Mouse (Mus musculus) stomach, embryonic 15.5 days (tissue): ENCODE data around the gene Afap1l2. TPM values are rescaled to one million over a fixed set of nuclear protein-coding genes. Genes with fewer than 3 reads are reported as not detected.

Experiments used
- ATAC-seq: fragments of 200-750 bp; cut with Nextera tagmentation; 2 replicates; pipeline ENCODE4 v1.8.0; 2017; ENCODE audit warnings: low read depth, moderate number of reproducible peaks, moderate TSS enrichment; ENCODE audit not compliant: insufficient read depth, low FRiP score
- H3K27ac ChIP-seq: fragments of 300-500 bp; sonication (generic); 2 replicates; pipeline ENCODE4 v1.5.1; 2015; ENCODE audit warnings: mild to moderate bottlenecking, inconsistent platforms
- H3K27me3 ChIP-seq: fragments of 300-500 bp; sonication (generic); replicated peaks from 2 replicates; pipeline ENCODE4 v1.6.1; 2015; ENCODE audit warnings: inconsistent platforms
- H3K36me3 ChIP-seq: fragments of 300-500 bp; sonication (generic); 2 replicates; pipeline ENCODE4 v1.6.1; 2015; ENCODE audit warnings: inconsistent platforms
- H3K4me1 ChIP-seq: fragments of 300-500 bp; sonication (generic); 2 replicates; pipeline ENCODE4 v1.6.1; 2015; ENCODE audit warnings: inconsistent platforms
- H3K4me2 ChIP-seq: fragments of 300-500 bp; sonication (generic); 2 replicates; pipeline ENCODE4 v1.6.1; 2015; ENCODE audit warnings: mild to moderate bottlenecking, inconsistent platforms
- H3K4me3 ChIP-seq: fragments of 300-500 bp; sonication (generic); replicated peaks from 2 replicates; pipeline ENCODE4 v1.5.1; 2015; ENCODE audit warnings: inconsistent platforms
- H3K9ac ChIP-seq: fragments of 300-500 bp; sonication (generic); 2 replicates; pipeline ENCODE4 v1.6.1; 2015; ENCODE audit warnings: inconsistent platforms
- H3K9me3 ChIP-seq: fragments of 300-500 bp; sonication (generic); 2 replicates; pipeline ENCODE4 v1.6.1; 2016; ENCODE audit warnings: inconsistent platforms
- WGBS: fragments of 180-500 bp; shearing (Covaris S2); methylation state at CpG from one replicate; pipeline ENCODE4 v1.1.7; 2015; 5-methylcytosine and 5-hydroxymethylcytosine counted together
- polyA plus RNA-seq: library from polyadenylated mRNA; unstranded; fragments of >200 nt; fragmentation: Nextera tagmentation; extraction: Ambion mirVana; gene quantifications from 2 replicates; pipeline ENCODE4 v1.2.1, GENCODE M21; 2015

Gene Afap1l2
- polyA plus RNA-seq, 1 experiment from 2014 or later, result 21.2 TPM

DNA sequence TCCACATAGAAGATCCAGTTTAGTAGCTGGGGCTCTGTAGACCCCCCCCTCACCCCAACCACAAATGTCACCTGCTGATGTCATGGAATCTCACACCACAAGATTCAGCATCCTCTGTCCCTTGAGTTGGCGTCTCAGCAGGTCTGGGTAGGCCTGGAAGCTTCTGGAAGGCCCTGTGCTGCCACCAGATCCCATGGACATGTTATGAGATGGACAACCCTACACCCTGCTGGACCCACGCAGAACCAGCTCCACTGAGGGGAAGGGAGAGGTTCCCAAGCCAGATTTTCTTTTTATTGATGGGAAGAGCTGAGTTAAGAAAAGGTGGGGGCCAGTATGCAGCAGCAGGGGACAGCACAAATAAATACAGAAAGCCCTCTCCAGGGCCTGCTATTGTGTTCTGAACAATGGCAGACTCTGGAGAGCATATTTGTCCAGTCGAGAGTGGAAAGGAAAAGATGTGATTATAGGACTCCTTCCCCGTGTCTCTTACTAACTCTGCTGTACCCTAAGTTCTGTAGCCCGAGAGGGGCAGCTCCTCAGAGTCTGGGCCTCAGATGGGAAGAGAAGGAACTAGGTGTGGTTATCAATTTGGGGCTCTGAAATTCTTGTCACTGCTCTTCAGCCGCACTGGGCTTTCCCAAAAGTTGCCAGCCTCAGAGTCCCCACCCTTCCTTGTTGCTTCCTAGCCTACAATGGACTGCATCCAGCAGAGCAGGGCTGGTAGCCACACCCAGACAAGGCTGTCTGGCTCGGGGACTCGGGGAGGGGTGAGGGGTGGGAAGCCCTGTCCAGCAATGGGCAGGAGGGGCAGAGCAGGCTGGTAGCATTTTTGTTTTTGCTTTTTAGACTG is 20.5 kb upstream of the Afap1l2 start:
- H3K9me3 ChIP-seq, result no peaks in the 10 kb centered on the region
- H3K36me3 ChIP-seq, result no peaks in the 10 kb centered on the region
- H3K4me3 ChIP-seq, result no peak overlapping the region
- peaks cover 4% of the 10 kb centered on the region; the same call in 1 of the 2 replicates for H3K4me1 ChIP-seq
- no peak for ATAC-seq
- 52% methylated on average over 8 of the region's 8 CpGs for WGBS
- H3K27ac ChIP-seq, result no peak overlapping the region
- H3K27me3 ChIP-seq, result no peaks in the 10 kb centered on the region
- no peak overlapping the region for H3K4me2 ChIP-seq
- H3K9ac ChIP-seq, result no peak overlapping the region

DNA sequence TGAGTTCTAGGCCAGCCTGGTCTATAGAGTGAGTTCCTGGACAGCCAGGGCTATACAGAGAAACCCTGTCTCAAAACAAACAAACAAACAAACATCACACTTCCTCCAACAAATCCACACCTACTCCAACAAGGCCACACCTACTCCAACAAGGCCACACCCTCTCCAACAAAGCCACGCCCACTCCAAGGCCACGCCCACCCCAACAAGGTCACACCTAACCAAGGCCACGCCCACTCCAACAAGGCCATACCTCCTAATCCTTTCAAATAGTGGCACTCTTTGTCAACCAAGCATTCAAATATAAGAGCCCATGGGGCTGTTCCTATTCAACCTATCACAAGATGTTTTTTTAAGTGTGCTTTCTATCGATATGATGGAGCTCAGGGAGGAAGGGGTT is 18.5 kb upstream of the Afap1l2 start:
- Histone ChIP-seq H3K27me3 (no peaks in the 10 kb centered on the region), H3K27ac (no peak overlapping the region), H3K36me3 (no peaks in the 10 kb centered on the region), H3K4me1 (peaks cover 4% of the 10 kb centered on the region; the same call in 1 of the 2 replicates), H3K4me3 (no peak overlapping the region), H3K4me2 (no peak overlapping the region), H3K9me3 (no peaks in the 10 kb centered on the region), H3K9ac (no peak overlapping the region)
- WGBS, result 68% methylated on average over 4 of the region's 4 CpGs
- ATAC-seq, result no peak

DNA sequence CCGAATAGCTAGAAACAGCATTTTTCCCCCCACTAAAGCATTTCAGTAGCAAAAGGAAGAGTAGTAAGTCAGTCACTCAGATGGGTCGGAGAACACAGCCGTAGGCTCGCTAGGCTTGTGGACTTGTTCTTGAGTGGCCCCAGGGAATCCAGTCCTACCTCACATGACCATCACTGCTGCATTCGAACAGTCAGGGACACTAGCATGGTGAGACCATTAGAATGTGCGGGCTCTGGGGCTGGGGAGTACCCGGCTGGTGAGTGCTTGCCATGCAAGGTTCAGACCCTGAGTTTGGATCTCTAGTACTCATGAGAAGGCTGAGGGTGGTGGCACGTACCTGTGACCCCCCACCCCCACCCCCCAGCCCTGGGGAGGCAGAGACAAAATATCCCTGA is 9.8 kb upstream of the Afap1l2 start:
- no peak for ATAC-seq
- H3K27me3 ChIP-seq, result no peaks in the 10 kb centered on the region
- no peak overlapping the region for H3K9ac ChIP-seq
- no peaks in the 10 kb centered on the region for H3K9me3 ChIP-seq
- H3K4me2 ChIP-seq, result no peak overlapping the region
- 67% methylated on average over 8 of the region's 8 CpGs for WGBS
- peaks cover 7% of the 10 kb centered on the region for H3K4me1 ChIP-seq
- no peak overlapping the region for H3K4me3 ChIP-seq
- H3K36me3 ChIP-seq, result no peaks in the 10 kb centered on the region
- peak overlapping the region; percentile 55 for H3K27ac ChIP-seq

DNA sequence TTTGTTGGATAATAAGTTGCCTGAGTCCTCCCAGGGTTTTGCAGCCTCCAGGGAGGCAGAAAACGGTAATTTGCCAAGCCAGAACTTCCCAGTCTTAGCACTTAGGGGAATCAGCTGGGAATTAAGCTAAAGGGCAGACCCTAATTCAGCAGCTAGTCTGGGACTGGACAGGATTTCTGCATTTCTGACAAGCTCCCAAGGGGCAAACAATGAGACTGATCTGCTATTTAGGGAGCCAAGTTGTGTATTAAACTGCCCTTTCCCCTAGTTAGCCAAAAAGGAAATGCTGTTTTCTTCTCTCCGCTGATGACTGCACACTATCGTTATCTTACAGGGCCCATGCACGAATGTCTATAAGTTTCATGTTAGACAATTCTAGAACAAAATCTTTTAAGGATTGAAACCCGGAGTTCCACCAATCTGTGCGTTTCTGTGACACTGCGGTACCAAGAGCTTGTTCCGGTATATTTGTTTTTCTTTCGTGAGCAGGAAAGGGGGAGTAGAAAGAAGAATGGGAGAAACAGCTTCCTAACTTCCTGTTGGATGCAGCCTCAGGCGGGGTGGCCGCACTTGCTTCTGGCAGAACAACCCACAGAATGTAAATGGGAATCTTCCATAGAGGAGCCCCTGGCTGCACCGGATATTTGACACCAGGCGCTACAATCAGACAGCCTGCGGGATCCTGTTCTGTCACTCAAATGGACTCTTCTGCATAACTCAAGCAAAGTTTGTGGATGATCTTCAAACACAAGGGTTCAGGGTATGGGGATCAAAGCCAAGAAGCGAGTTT is 9.2 kb upstream of the Afap1l2 start:
- peak overlapping the region; percentile 4; the same call in 1 of the 2 replicates for H3K4me2 ChIP-seq
- no peak for ATAC-seq
- 22% methylated on average over 15 of the region's 15 CpGs for WGBS
- no peaks in the 10 kb centered on the region for H3K27me3 ChIP-seq
- H3K27ac ChIP-seq, result peak overlapping the region; percentile 55
- H3K4me1 ChIP-seq, result peaks cover 7% of the 10 kb centered on the region
- H3K9me3 ChIP-seq, result no peaks in the 10 kb centered on the region
- no peak overlapping the region for H3K9ac ChIP-seq
- H3K4me3 ChIP-seq, result no peak overlapping the region
- H3K36me3 ChIP-seq, result no peaks in the 10 kb centered on the region

DNA sequence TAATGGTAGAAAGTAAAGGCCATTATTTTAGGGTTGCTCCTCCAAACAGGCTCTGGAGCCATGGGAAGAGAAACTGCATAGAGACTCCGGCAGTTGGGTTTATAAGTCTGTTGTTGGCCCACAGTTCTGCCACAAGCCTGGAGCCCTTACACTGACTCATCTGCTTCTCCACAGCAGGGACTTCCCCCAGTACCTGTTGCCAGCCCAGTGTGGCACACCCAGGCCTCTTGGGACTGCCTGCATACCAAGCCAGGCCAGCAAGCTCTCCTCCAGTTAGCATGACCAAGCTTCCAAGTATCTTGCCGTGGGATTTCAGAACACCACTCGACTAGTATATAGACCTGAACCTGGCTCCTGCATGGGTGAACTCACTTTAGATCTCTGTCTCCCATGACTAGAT is 6.8 kb upstream of the Afap1l2 start:
- no peaks in the 10 kb centered on the region for H3K36me3 ChIP-seq
- no peak for ATAC-seq
- no peak overlapping the region for H3K4me3 ChIP-seq
- 74% methylated on average over 3 of the region's 3 CpGs for WGBS
- no peak overlapping the region for H3K27ac ChIP-seq
- no peak overlapping the region for H3K9ac ChIP-seq
- H3K27me3 ChIP-seq, result no peaks in the 10 kb centered on the region
- H3K4me1 ChIP-seq, result peaks cover 7% of the 10 kb centered on the region
- no peak overlapping the region for H3K4me2 ChIP-seq
- H3K9me3 ChIP-seq, result no peaks in the 10 kb centered on the region

DNA sequence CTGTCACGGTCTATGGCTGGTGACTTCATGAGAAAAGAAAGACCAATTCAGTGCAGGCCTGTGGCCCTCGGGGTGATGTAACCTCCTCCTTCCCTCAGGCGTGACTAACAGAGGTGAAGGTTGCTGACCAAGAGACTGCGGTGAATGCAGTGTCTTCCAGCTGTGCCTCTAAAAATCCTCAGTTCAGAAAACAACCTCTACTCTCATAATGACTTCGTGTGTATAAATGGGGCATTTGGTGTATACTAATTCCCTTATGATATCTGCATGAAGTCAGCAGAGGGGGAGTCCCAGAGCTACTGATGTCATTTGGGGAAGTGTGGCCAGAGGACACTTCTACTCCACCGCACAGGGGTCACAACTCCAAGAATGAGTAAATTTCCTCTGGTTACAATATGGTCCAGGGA is 5.2 kb upstream of the Afap1l2 start:
- ATAC-seq, result no peak
- Histone ChIP-seq H3K9ac (no peak overlapping the region), H3K9me3 (no peaks in the 10 kb centered on the region), H3K4me2 (no peak overlapping the region), H3K36me3 (no peaks in the 10 kb centered on the region), H3K27ac (no peak overlapping the region), H3K4me3 (no peak overlapping the region), H3K27me3 (no peaks in the 10 kb centered on the region), H3K4me1 (peaks cover 7% of the 10 kb centered on the region)
- 63% methylated on average over 6 of the region's 6 CpGs for WGBS

DNA sequence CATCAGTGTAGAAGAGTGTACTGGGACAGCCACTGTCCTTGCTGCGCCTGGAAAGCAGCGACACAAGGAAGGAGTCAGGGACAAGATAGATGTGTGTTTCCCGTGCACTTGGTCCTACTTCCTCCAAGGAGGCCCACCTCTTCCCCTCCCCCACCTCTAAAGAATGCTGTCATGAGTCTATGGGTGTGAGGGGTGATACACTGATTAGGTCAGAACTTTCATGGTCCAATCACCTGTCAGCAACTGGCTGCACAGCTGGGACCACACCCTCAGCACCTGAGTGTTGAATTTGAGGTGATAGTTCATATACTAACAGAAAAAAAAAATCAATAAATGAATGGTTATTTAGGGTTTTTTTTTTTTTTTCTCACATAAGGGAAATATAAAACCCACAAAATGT is 4.0 kb upstream of the Afap1l2 start:
- Histone ChIP-seq H3K27ac (no peak overlapping the region), H3K36me3 (no peaks in the 10 kb centered on the region), H3K4me2 (no peak overlapping the region), H3K4me1 (peaks cover 7% of the 10 kb centered on the region), H3K9me3 (no peaks in the 10 kb centered on the region), H3K4me3 (no peak overlapping the region), H3K9ac (no peak overlapping the region), H3K27me3 (no peaks in the 10 kb centered on the region)
- no peak for ATAC-seq
- WGBS, result 48% methylated on average over 3 of the region's 3 CpGs

DNA sequence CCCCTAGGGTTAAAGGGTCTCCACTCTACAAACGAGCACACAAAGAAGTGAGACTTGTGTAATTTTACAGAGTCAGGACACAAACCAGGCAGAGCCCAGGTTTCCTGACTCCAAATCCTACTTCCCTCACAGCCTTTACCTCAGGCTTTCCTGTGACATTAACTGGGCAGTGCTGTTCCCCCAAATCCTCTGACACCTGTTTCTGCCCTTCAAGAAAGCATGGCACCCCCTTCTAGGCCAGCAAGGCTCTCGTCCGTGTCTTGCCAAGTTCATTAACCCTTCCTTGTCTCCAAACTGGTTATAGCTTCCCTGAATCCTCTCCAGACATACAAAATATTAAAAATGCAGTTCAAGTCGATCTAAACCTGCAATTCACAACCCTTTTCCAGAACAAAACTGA is 2.0 kb upstream of the Afap1l2 start:
- no peaks in the 10 kb centered on the region for H3K9me3 ChIP-seq
- whole genome bisulfite sequencing, result 36% methylated on average over 4 of the region's 4 CpGs
- H3K9ac ChIP-seq, result no peak overlapping the region
- H3K36me3 ChIP-seq, result no peaks in the 10 kb centered on the region
- H3K4me1 ChIP-seq, result 0 out of 2 replicates have a peak, but pooled peaks cover 2% of the 10 kb centered on the region
- no peak overlapping the region for H3K4me2 ChIP-seq
- no peak overlapping the region for H3K4me3 ChIP-seq
- H3K27me3 ChIP-seq, result no peaks in the 10 kb centered on the region
- no peak overlapping the region for H3K27ac ChIP-seq
- ATAC-seq, result no peak

DNA sequence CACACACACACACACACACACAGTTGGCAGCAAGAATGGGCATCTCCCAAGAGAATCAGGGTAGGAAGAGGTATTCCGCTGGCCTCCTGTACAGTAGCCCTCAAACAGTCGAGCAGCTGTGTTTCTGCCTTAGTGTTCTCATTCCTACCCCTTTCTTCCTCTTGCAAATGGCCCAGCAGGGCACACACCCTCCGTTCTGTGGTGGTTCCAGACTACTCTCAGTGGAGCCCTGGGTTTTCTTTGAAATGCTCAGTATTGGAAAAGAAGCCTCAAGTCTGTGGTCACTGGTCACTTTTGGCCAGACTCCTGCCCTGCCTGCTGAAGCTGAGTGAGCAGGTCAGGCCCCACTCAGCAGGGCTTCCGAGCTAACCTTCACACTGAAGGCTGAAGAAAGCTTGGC is 1.6 kb upstream of the Afap1l2 start:
- no peaks in the 10 kb centered on the region for H3K36me3 ChIP-seq
- no peak overlapping the region for H3K9ac ChIP-seq
- H3K27me3 ChIP-seq, result no peaks in the 10 kb centered on the region
- 64% methylated on average over 4 of the region's 4 CpGs for WGBS
- no peak overlapping the region for H3K4me2 ChIP-seq
- H3K4me3 ChIP-seq, result no peak overlapping the region
- H3K9me3 ChIP-seq, result no peaks in the 10 kb centered on the region
- H3K4me1 ChIP-seq, result 0 out of 2 replicates have a peak, but pooled peaks cover 2% of the 10 kb centered on the region
- no peak for ATAC-seq
- no peak overlapping the region for H3K27ac ChIP-seq

DNA sequence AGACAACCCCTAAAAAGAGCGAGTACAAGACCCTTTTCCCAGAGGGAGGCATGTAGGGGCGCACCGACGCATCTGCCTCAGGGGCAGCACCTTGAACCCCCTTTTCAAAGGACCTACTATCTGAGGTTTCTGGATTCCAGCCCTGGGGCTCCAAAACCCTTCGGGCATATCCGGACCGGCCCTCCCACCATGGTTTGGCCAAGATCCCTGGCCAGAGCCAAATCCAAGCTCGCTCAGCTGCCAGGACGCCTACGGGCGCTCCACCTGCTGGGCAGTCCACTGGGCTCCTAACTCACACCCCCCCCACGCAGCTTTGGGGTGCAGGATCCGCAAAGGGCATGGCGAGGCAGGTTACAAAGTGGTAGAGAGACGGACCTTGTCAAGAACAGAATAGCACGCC is 737 bp downstream of the Afap1l2 start:
- no peak overlapping the region for H3K27ac ChIP-seq
- no peaks in the 10 kb centered on the region for H3K36me3 ChIP-seq
- peak overlapping the region; percentile 94 for H3K4me2 ChIP-seq
- H3K4me1 ChIP-seq, result peaks cover 22% of the 10 kb centered on the region; the same call in 1 of the 2 replicates
- no peak for ATAC-seq
- H3K4me3 ChIP-seq, result peak overlapping the region; percentile 63
- no peaks in the 10 kb centered on the region for H3K27me3 ChIP-seq
- H3K9me3 ChIP-seq, result no peaks in the 10 kb centered on the region
- no peak overlapping the region for H3K9ac ChIP-seq
- WGBS, result 56% methylated on average over 16 of the region's 16 CpGs

DNA sequence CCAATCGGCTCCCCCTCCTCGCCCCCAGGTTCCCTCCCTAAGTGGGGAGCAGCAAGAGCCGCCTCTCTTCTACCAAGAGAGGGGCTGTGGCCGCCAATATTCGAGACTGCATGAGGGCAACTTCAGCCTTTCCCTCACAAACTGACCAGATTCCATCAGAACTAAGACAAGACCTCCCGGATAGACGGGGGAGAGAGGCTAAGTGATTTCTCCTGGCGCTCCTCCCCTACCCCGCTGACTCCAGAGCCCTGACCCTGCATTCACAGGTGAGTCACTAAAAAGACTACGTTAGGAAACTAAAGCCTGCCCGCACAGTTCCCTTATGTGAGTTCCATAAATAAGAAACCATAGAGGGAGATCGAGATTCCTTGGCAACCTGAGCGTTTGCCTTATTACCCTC is 1.2 kb downstream of the Afap1l2 start:
- Histone ChIP-seq H3K9me3 (no peaks in the 10 kb centered on the region), H3K4me2 (peak overlapping the region; percentile 94), H3K9ac (no peak overlapping the region), H3K4me1 (peaks cover 27% of the 10 kb centered on the region; the same call in 1 of the 2 replicates), H3K27ac (no peak overlapping the region), H3K27me3 (no peaks in the 10 kb centered on the region), H3K4me3 (peak overlapping the region; percentile 63), H3K36me3 (no peaks in the 10 kb centered on the region)
- no peak for ATAC-seq
- WGBS, result 54% methylated on average over 13 of the region's 13 CpGs

DNA sequence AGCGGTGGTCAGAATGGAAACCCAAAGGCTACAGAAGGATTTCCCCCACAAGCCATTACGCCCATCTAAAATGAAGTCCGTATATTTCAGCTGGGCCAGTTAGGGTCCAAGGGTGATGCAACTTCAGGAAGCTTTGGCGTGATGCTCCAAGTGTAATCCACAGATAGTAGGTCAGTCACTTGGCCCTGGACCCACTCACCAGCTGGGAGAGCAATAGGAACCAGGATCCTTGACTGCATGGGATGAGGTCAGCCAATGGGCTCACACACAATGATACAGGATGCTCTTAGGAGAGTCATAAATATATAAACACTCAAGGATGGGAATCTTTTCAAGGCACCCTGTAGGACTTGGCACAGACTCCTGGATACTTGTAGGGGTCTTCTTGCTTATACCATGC is 3.0 kb downstream of the Afap1l2 start:
- no peak overlapping the region for H3K9ac ChIP-seq
- H3K9me3 ChIP-seq, result no peaks in the 10 kb centered on the region
- H3K36me3 ChIP-seq, result no peaks in the 10 kb centered on the region
- no peak overlapping the region for H3K4me2 ChIP-seq
- WGBS, result 83% methylated on average over 4 of the region's 4 CpGs
- H3K4me1 ChIP-seq, result peaks cover 29% of the 10 kb centered on the region
- no peak for ATAC-seq
- no peak overlapping the region for H3K4me3 ChIP-seq
- no peaks in the 10 kb centered on the region for H3K27me3 ChIP-seq
- H3K27ac ChIP-seq, result no peak overlapping the region
